Mouse (Mus musculus) stomach, embryonic 15.5 days (tissue): ENCODE measurements at regions not wholly inside any gene's neighbourhood (a gene's known extent, or its start where the extent isn't known, plus 50 kb on each side); places are given as distances from the start of the nearest gene placed in this dataset.

Source experiments
- ATAC-seq: fragments of 200-750 bp; cut with Nextera tagmentation; 2 replicates; pipeline ENCODE4 v1.8.0; 2017; ENCODE audit warnings: low read depth, moderate number of reproducible peaks, moderate TSS enrichment; ENCODE audit not compliant: insufficient read depth, low FRiP score
- H3K27ac ChIP-seq: fragments of 300-500 bp; sonication (generic); 2 replicates; pipeline ENCODE4 v1.5.1; 2015; ENCODE audit warnings: mild to moderate bottlenecking, inconsistent platforms
- H3K27me3 ChIP-seq: fragments of 300-500 bp; sonication (generic); replicated peaks from 2 replicates; pipeline ENCODE4 v1.6.1; 2015; ENCODE audit warnings: inconsistent platforms
- H3K36me3 ChIP-seq: fragments of 300-500 bp; sonication (generic); 2 replicates; pipeline ENCODE4 v1.6.1; 2015; ENCODE audit warnings: inconsistent platforms
- H3K4me1 ChIP-seq: fragments of 300-500 bp; sonication (generic); 2 replicates; pipeline ENCODE4 v1.6.1; 2015; ENCODE audit warnings: inconsistent platforms
- H3K4me2 ChIP-seq: fragments of 300-500 bp; sonication (generic); 2 replicates; pipeline ENCODE4 v1.6.1; 2015; ENCODE audit warnings: mild to moderate bottlenecking, inconsistent platforms
- H3K4me3 ChIP-seq: fragments of 300-500 bp; sonication (generic); replicated peaks from 2 replicates; pipeline ENCODE4 v1.5.1; 2015; ENCODE audit warnings: inconsistent platforms
- H3K9ac ChIP-seq: fragments of 300-500 bp; sonication (generic); 2 replicates; pipeline ENCODE4 v1.6.1; 2015; ENCODE audit warnings: inconsistent platforms
- H3K9me3 ChIP-seq: fragments of 300-500 bp; sonication (generic); 2 replicates; pipeline ENCODE4 v1.6.1; 2016; ENCODE audit warnings: inconsistent platforms
- WGBS: fragments of 180-500 bp; shearing (Covaris S2); methylation state at CpG from one replicate; pipeline ENCODE4 v1.1.7; 2015; 5-methylcytosine and 5-hydroxymethylcytosine counted together

DNA sequence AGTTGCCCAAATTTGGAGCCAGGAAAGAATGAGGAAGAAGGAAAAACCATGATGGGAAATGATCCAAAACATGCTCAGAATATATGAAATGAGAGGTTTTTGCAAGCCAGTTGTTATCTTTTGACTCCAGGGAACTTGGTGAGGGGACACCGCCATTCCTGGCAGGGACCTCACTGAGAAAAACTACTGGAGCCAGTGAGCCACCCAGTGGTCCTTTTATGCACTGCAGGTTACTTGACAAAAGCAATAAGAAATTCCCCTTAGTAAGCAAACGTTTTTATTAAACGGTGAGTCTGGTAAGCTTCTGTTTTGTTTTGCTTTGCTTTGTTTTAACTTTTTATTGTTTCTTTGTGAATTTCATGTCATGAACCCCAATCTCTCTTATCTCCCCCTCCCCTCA lies 257.5 kb downstream of the Foxa2 start:
- no peak overlapping the region for H3K4me2 ChIP-seq
- 5% methylated on average over 3 of the region's 3 CpGs for WGBS
- no peaks in the 10 kb centered on the region for H3K36me3 ChIP-seq
- ATAC-seq: no peak
- H3K27ac ChIP-seq: no peak overlapping the region
- no peaks in the 10 kb centered on the region for H3K4me1 ChIP-seq
- H3K9ac ChIP-seq: no peak overlapping the region
- no peak overlapping the region for H3K4me3 ChIP-seq
- H3K9me3 ChIP-seq: no peaks in the 10 kb centered on the region
- H3K27me3 ChIP-seq: no peaks in the 10 kb centered on the region

DNA sequence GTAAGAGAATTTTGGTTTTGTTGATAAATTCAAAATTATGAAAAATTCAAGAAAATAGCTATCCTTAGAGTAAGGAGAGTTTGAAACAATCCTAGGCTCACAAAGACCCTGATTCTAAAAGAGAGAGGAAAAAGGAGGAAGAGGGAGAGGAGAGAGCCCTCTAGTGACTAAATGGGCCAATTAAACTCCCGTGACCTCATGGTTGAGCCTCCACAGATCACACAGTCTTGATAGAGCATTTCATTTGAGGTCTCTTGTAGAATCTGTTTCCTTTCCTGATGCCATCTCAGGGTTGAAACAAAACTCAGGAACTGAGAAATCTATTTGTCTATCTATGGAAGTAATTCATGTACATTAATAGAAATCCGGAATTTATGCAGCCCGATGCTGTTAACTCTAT lies 258.8 kb downstream of the Foxa2 start:
- Histone ChIP-seq H3K4me3 (no peak overlapping the region), H3K36me3 (no peaks in the 10 kb centered on the region), H3K4me1 (no peaks in the 10 kb centered on the region), H3K9me3 (no peaks in the 10 kb centered on the region), H3K9ac (no peak overlapping the region), H3K27me3 (no peaks in the 10 kb centered on the region), H3K4me2 (no peak overlapping the region), H3K27ac (no peak overlapping the region)
- WGBS: 71% methylated on average over 3 of the region's 3 CpGs
- no peak for ATAC-seq

DNA sequence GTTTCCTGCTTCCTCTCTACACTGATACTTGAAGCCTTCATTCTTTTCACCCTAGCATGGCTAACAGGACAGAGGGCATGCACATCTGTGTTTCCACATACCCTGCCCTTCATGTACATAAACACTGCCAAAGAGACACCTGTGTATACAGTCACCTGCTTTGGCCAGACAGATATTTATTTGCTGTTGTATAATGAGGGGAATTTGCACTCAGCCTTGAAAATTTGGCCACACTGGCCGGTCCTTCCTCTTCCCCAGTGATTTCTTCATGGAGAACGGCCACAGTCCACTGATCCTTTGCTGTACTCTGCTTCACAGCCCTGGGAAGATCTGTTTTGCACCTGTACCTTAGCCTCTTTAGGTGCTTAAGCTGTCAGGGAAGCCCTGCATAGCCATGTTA lies 264.3 kb downstream of the Foxa2 start:
- H3K27ac ChIP-seq: no peak overlapping the region
- no peak overlapping the region for H3K4me2 ChIP-seq
- no peaks in the 10 kb centered on the region for H3K36me3 ChIP-seq
- H3K4me3 ChIP-seq: no peak overlapping the region
- H3K4me1 ChIP-seq: no peaks in the 10 kb centered on the region
- 69% methylated on average over 2 of the region's 2 CpGs for WGBS
- no peaks in the 10 kb centered on the region for H3K9me3 ChIP-seq
- no peak overlapping the region for H3K9ac ChIP-seq
- H3K27me3 ChIP-seq: no peaks in the 10 kb centered on the region
- ATAC-seq: no peak

DNA sequence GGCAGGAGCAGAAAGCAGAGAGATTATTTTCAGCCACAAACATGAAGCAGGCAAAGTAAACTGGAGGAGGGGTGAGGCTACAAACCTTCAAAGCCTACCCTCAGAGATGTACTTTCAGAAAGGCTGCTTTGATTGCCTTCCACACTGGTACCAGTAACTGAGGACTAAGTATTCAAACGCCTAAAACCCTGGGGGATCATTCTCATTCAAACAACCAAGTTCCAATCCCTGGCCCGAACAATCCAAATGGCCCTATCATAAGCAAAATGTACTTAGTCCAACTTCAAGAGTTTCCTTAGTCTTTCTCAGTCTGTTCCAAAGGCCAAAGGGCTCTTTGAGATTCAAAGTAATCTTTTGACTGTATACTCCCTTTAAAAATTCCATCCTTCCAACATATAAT lies 270.5 kb downstream of the Foxa2 start:
- H3K27ac ChIP-seq: no peak overlapping the region
- H3K9ac ChIP-seq: no peak overlapping the region
- H3K4me2 ChIP-seq: no peak overlapping the region
- no peaks in the 10 kb centered on the region for H3K9me3 ChIP-seq
- no peaks in the 10 kb centered on the region for H3K27me3 ChIP-seq
- H3K4me3 ChIP-seq: no peak overlapping the region
- H3K36me3 ChIP-seq: no peaks in the 10 kb centered on the region
- 62% methylated on average over 2 of the region's 2 CpGs for WGBS
- no peak for ATAC-seq
- H3K4me1 ChIP-seq: no peaks in the 10 kb centered on the region

DNA sequence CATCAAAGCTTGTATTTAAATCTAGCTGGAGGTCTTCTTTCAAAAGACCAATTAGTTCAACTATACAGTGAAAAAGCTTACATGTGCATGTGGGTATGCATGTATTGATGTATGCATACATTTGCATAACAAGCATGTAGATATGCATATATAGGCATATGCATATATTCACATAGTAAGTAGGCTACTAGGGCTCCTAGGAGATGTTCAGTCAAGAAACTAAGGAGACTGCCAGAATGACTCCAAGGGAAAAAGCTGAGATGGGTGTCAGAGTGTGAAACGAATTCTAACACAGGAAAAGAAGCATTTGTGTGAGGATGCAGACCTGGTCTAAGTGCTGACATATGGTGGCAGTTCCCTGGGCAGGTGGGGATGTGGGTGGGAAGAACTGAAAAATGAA lies 274.2 kb downstream of the Foxa2 start:
- Histone ChIP-seq H3K9me3 (no peaks in the 10 kb centered on the region), H3K4me2 (no peak overlapping the region), H3K36me3 (no peaks in the 10 kb centered on the region), H3K4me3 (no peak overlapping the region), H3K9ac (no peak overlapping the region), H3K27me3 (no peaks in the 10 kb centered on the region), H3K27ac (no peak overlapping the region), H3K4me1 (no peaks in the 10 kb centered on the region)
- 51% methylated on average over 1 of the region's 1 CpGs for WGBS
- ATAC-seq: no peak

DNA sequence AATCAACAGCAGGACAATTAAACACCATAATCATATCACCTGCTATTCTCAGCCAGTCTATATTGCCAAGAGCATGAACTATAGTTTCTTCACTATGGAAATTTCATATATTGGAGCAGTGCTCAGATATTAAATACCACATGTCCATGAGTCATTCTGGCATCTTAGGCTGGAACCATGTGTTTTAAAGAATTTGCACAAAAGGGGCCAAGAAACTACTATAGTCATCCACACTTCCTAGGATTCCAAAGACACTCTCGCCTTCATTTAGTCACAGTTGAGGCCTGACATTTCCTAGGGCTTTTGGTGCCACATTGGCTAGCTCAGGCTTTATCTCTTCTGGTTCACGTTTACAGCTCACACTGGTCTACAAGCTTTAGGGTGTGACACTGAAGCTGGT lies 293.7 kb downstream of the Foxa2 start:
- WGBS: 59% methylated on average over 2 of the region's 2 CpGs
- no peaks in the 10 kb centered on the region for H3K4me1 ChIP-seq
- ATAC-seq: no peak

DNA sequence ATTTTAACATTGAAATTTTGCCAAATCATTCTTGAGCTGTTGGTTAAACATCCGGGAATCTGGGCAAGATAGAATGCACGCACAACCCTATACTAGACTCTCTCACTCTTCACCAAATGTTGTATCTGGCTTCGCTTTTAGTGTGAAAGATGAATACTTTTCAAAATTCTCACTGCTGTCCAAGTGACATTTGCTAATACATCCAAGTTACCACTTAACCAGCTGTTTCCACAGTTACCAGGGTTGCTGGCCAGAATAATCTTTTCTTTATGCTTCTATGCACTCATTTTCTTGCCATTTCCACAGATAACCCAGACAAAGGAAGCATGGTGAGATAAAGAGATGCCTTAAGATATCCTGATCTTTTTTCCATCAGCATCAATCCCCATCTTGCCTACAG lies 294.9 kb downstream of the Foxa2 start:
- H3K4me2 ChIP-seq: no peak overlapping the region
- no peak for ATAC-seq
- no peak overlapping the region for H3K9ac ChIP-seq
- H3K36me3 ChIP-seq: no peaks in the 10 kb centered on the region
- no peaks in the 10 kb centered on the region for H3K9me3 ChIP-seq
- H3K27me3 ChIP-seq: no peaks in the 10 kb centered on the region
- no peaks in the 10 kb centered on the region for H3K4me1 ChIP-seq
- no peak overlapping the region for H3K27ac ChIP-seq
- 74% methylated on average over 3 of the region's 3 CpGs for WGBS
- no peak overlapping the region for H3K4me3 ChIP-seq

More for the DNA sequence above, 293.7 kb downstream of the Foxa2 start:
- no peaks in the 10 kb centered on the region for H3K36me3 ChIP-seq
- no peak overlapping the region for H3K27ac ChIP-seq
- no peak overlapping the region for H3K4me2 ChIP-seq
- H3K9ac ChIP-seq: no peak overlapping the region
- H3K27me3 ChIP-seq: no peaks in the 10 kb centered on the region
- no peaks in the 10 kb centered on the region for H3K9me3 ChIP-seq
- no peak overlapping the region for H3K4me3 ChIP-seq

DNA sequence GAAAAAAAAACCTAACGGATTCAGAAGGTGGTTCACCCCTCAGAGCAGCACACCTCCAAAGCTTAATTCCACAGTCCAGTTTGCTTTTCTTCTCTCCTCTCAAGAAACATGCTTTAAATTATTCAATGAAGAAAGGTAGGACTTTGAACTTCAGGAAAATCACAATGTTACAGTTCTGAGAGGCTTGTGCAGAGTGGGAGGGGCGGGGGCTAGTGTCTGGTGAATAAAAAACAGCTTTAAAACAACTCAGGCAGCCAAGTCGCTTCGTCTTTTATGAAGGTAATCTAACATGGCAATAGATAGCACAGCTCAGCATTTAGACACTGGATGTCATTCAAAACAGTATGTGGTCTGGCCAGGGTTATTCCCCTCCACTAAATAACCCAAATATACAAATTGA lies 298.8 kb downstream of the Foxa2 start:
- H3K4me2 ChIP-seq: no peak overlapping the region
- ATAC-seq: no peak
- no peak overlapping the region for H3K4me3 ChIP-seq
- H3K36me3 ChIP-seq: no peaks in the 10 kb centered on the region
- no peaks in the 10 kb centered on the region for H3K9me3 ChIP-seq
- H3K27ac ChIP-seq: no peak overlapping the region
- H3K9ac ChIP-seq: no peak overlapping the region
- no peaks in the 10 kb centered on the region for H3K27me3 ChIP-seq
- H3K4me1 ChIP-seq: no peaks in the 10 kb centered on the region
- 42% methylated on average over 4 of the region's 4 CpGs for WGBS

DNA sequence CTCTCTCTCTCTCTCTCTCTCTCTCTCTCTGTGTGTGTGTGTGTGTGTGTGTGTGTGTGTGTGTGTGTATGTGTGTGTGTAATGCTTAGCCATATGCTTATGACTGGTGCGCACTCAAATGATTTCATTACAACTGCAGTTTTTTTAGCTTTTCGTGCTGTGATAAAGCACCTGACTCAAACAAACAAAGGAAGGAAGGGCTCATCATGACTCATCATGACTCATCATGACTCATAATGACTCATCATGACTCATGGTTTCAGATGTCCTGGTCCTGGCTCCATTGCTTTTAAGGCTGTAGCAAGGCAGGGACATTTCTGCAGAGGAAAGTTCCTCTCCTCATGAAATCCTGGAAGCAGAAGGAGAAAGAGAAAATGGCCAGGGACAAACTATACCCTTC lies 302.9 kb downstream of the Foxa2 start:
- ATAC-seq: no peak
- WGBS: 74% methylated on average over 2 of the region's 2 CpGs

DNA sequence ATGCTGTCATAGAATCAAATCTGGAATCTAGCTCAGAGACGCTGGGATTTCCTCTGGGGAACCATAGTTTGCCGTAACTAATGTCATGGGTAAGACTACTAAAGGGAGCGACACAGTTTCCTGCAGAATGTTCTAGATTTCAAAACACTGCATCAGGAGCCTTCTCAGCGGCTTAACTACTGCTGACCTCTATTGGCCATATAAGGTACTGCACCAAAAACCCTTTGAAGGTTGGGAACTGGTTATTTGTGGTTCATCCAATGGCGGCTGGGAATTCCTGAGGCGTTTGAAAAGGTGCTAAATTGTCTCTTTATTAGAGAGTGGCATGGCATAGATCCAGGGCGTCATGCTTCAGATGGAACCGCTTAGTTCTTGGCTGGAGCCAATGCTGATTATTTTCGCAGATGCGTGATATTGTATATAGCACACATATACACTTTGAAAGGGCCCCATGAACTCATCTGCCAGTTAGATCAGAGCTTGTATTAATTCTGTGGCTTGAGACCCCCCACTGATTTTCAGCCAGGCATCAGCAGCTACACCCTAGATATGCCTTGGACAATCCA lies 308.4 kb downstream of the Foxa2 start:
- Histone ChIP-seq H3K27me3 (no peaks in the 10 kb centered on the region), H3K4me1 (no peaks in the 10 kb centered on the region), H3K27ac (no peak overlapping the region), H3K4me3 (no peak overlapping the region), H3K4me2 (no peak overlapping the region), H3K9me3 (no peaks in the 10 kb centered on the region), H3K36me3 (no peaks in the 10 kb centered on the region), H3K9ac (no peak overlapping the region)
- WGBS: 40% methylated on average over 10 of the region's 10 CpGs
- no peak for ATAC-seq

More for the DNA sequence above, 302.9 kb downstream of the Foxa2 start:
- no peak overlapping the region for H3K4me2 ChIP-seq
- no peaks in the 10 kb centered on the region for H3K4me1 ChIP-seq
- H3K9ac ChIP-seq: no peak overlapping the region
- H3K9me3 ChIP-seq: no peaks in the 10 kb centered on the region
- H3K27me3 ChIP-seq: no peaks in the 10 kb centered on the region
- H3K4me3 ChIP-seq: no peak overlapping the region
- H3K27ac ChIP-seq: no peak overlapping the region
- no peaks in the 10 kb centered on the region for H3K36me3 ChIP-seq

DNA sequence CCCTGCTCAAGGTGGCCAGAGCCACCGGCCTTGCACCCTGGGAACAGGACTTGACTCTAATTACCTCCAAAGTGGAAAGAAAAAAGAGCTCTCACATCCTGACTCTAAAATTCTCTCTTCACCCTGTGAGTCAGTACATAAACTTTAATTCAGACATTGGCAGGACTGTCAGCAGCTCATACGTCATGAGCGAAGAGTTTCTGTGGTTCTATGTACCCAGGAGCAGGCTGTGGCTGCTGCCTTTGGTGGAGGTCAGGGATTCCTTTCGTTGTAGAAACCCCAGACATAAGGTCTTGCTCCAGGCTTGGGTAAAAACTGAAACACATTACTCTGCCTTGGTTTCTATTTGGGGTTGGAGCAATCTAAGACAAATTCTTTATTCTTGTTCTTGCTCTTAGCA lies 319.4 kb downstream of the Foxa2 start:
- Histone ChIP-seq H3K27me3 (no peaks in the 10 kb centered on the region), H3K9ac (no peak overlapping the region), H3K36me3 (no peaks in the 10 kb centered on the region), H3K9me3 (no peaks in the 10 kb centered on the region), H3K4me1 (no peaks in the 10 kb centered on the region), H3K4me2 (no peak overlapping the region), H3K4me3 (no peak overlapping the region), H3K27ac (no peak overlapping the region)
- ATAC-seq: no peak
- WGBS: 72% methylated on average over 4 of the region's 4 CpGs

DNA sequence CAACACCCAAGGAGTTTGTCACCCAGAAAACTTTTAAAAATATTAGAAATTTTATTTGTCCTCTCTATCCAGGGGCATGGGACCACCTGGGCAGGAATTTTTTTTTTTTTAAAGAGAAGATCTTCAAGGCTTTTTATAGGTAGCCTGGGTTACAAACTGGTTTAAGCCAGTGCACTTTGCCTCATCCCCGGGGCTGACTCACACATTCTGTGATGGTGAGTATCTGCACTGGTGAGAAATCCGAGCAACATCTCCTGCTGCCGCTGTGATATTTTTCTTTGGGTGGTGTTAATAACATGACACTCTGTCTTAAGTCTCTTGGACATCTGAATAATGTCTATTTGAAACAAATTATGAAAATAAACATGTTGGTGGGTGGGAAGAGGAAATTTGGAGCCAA lies 327.8 kb downstream of the Foxa2 start:
- Histone ChIP-seq H3K27me3 (no peaks in the 10 kb centered on the region), H3K36me3 (no peaks in the 10 kb centered on the region), H3K4me2 (no peak overlapping the region), H3K9me3 (no peaks in the 10 kb centered on the region), H3K9ac (no peak overlapping the region), H3K27ac (no peak overlapping the region), H3K4me1 (no peaks in the 10 kb centered on the region), H3K4me3 (no peak overlapping the region)
- ATAC-seq: no peak
- 86% methylated on average over 3 of the region's 3 CpGs for WGBS

DNA sequence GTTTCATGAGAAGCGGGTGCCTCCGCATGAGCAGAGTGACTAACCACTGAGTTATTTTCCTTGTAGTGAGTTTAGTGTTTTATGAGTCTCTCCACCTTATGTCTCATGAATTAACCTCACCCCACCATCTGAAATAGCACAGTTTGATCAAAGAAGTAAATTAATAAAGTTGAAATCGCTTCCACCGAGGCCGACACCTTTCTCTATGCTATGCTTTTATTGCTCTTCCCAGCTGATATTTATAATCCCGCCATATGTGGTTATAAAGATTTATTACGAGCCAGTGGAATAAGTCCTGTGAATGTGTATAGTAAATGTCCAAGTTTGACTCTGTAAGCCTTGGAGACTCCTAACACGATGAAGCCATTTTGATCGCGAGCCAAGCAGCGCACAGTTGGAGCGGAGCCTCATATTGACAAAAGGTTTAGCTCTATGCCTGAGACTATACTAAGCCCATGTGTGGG lies 329.3 kb downstream of the Foxa2 start:
- no peak for ATAC-seq
- no peaks in the 10 kb centered on the region for H3K9me3 ChIP-seq
- no peaks in the 10 kb centered on the region for H3K27me3 ChIP-seq
- H3K27ac ChIP-seq: no peak overlapping the region
- no peaks in the 10 kb centered on the region for H3K4me1 ChIP-seq
- 73% methylated on average over 12 of the region's 12 CpGs for WGBS
- no peak overlapping the region for H3K9ac ChIP-seq
- H3K4me2 ChIP-seq: no peak overlapping the region
- H3K4me3 ChIP-seq: no peak overlapping the region
- H3K36me3 ChIP-seq: no peaks in the 10 kb centered on the region
